8 mouse cellular contexts compared by ENCODE assay signal in genomic region chr4:88035361-88035760, GRCm38 (mm10). TPM values are rescaled to one million over a fixed set of nuclear protein-coding genes. Genes with fewer than 3 reads are reported as not detected.
DNase-seq lines count a peak whose midpoint lies in the region; ATAC-seq lines count a peak whose summit lies in the region.

No protein-coding gene starts in this region.

- no peak for ATAC-seq in intestine, embryonic 15.5 days
- no peak for ATAC-seq in limb, embryonic 12.5 days (ENCODE audit: insufficient number of reproducible peaks, insufficient read depth, low FRiP score, low TSS enrichment, low read depth)
- ATAC-seq in midbrain, embryonic 12.5 days (ENCODE audit: low FRiP score, low read depth) = no peak
- ATAC-seq in stomach, embryonic 14.5 days (ENCODE audit: insufficient number of reproducible peaks, insufficient read depth, low FRiP score, low read depth) = no peak

- H3K4me3 ChIP-seq in intestine, embryonic 15.5 days (replicated peaks) = no peak overlapping the region
- peak overlapping the region; percentile 90; the same call in 1 of the 2 replicates for H3K4me3 ChIP-seq in limb, embryonic 12.5 days (replicated peaks)
- peak overlapping the region; percentile 15; the same call in 1 of the 2 replicates for H3K4me3 ChIP-seq in midbrain, embryonic 12.5 days
- 0 out of 2 replicates have a peak overlapping the region, but pooled peaks have one; percentile 7 for H3K4me3 ChIP-seq in stomach, embryonic 14.5 days (ENCODE audit: low read depth, low read length)

- H3K4me1 ChIP-seq in intestine, embryonic 15.5 days (replicated peaks) = no peaks in the 10 kb centered on the region; the same call in none of the 2 replicates
- peaks cover 16% of the 10 kb centered on the region for H3K4me1 ChIP-seq in limb, embryonic 12.5 days (replicated peaks)
- H3K4me1 ChIP-seq in midbrain, embryonic 12.5 days = peaks cover 18% of the 10 kb centered on the region
- 0 out of 2 replicates have a peak, but pooled peaks cover 5% of the 10 kb centered on the region for H3K4me1 ChIP-seq in stomach, embryonic 14.5 days (ENCODE audit: control insufficient read depth, insufficient read depth, low read length)

- no peaks in the 10 kb centered on the region for H3K36me3 ChIP-seq in intestine, embryonic 15.5 days
- H3K36me3 ChIP-seq in limb, embryonic 12.5 days = no peaks in the 10 kb centered on the region
- no peaks in the 10 kb centered on the region for H3K36me3 ChIP-seq in midbrain, embryonic 12.5 days
- no peaks in the 10 kb centered on the region for H3K36me3 ChIP-seq in stomach, embryonic 14.5 days (ENCODE audit: control insufficient read depth, insufficient read depth, low read length)

- peak overlapping the region; percentile 77 for H3K4me2 ChIP-seq in intestine, embryonic 15.5 days (replicated peaks)
- peak overlapping the region; percentile 84 for H3K4me2 ChIP-seq in limb, embryonic 12.5 days
- H3K4me2 ChIP-seq in midbrain, embryonic 12.5 days (replicated peaks) = peak overlapping the region; percentile 44
- peak overlapping the region; percentile 86; the same call in 1 of the 2 replicates for H3K4me2 ChIP-seq in stomach, embryonic 14.5 days (replicated peaks; ENCODE audit: low read depth, low read length)

- WGBS in intestine, embryonic 15.5 days = 2% methylated on average over 11 of the region's 11 CpGs
- WGBS in limb, embryonic 12.5 days = 1% methylated on average over 11 of the region's 11 CpGs
- WGBS in midbrain, embryonic 12.5 days = under 1% methylated on average over 11 of the region's 11 CpGs
- 2% methylated on average over 11 of the region's 11 CpGs for WGBS in stomach, embryonic 14.5 days

- no peak overlapping the region for H3K27ac ChIP-seq in intestine, embryonic 15.5 days
- no peak overlapping the region for H3K27ac ChIP-seq in limb, embryonic 12.5 days
- H3K27ac ChIP-seq in midbrain, embryonic 12.5 days (replicated peaks) = no peak overlapping the region
- no peak overlapping the region for H3K27ac ChIP-seq in stomach, embryonic 14.5 days (ENCODE audit: low read length)

- no peaks in the 10 kb centered on the region for H3K27me3 ChIP-seq in intestine, embryonic 15.5 days (replicated peaks)
- H3K27me3 ChIP-seq in limb, embryonic 12.5 days = peaks cover 10% of the 10 kb centered on the region; the same call in 1 of the 2 replicates
- H3K27me3 ChIP-seq in midbrain, embryonic 12.5 days = peaks cover 16% of the 10 kb centered on the region
- no peaks in the 10 kb centered on the region for H3K27me3 ChIP-seq in stomach, embryonic 14.5 days (ENCODE audit: control insufficient read depth, insufficient read depth, low read length)

- no peaks in the 10 kb centered on the region for H3K9me3 ChIP-seq in intestine, embryonic 15.5 days
- H3K9me3 ChIP-seq in limb, embryonic 12.5 days = no peaks in the 10 kb centered on the region
- H3K9me3 ChIP-seq in midbrain, embryonic 12.5 days = no peaks in the 10 kb centered on the region
- no peaks in the 10 kb centered on the region for H3K9me3 ChIP-seq in stomach, embryonic 14.5 days (ENCODE audit: control insufficient read depth, low read depth, low read length)

- peak; percentile 24 for DNase-seq in ovary, postnatal 36 days (ENCODE audit: low spot score)
- no peak for DNase-seq in ovary, postnatal 10 days (ENCODE audit: low spot score)
- peak; percentile 75 for DNase-seq in cerebellum, adult 9-10 months
- peak; percentile 89 for DNase-seq in heart, adult 11 months

- no peak overlapping the region for H3K9ac ChIP-seq in intestine, embryonic 15.5 days
- H3K9ac ChIP-seq in limb, embryonic 12.5 days (replicated peaks) = no peak overlapping the region
- no peak overlapping the region for H3K9ac ChIP-seq in midbrain, embryonic 12.5 days (replicated peaks)
- no peak overlapping the region for H3K9ac ChIP-seq in stomach, embryonic 14.5 days (replicated peaks; ENCODE audit: low read depth, low read length)

RNA-seq across cellular contexts. Expression of gene Mllt3, which starts 2.2 kb away (rescaled TPM):
- polyA plus RNA-seq in intestine, embryonic 15.5 days (2015; fragmentation: Nextera tagmentation; extraction: Ambion mirVana) = 35.6 and 38.4 TPM in 2 replicates
- 63.8 and 64.5 TPM in 2 replicates for polyA plus RNA-seq in limb, embryonic 12.5 days (2016; fragmentation: Nextera tagmentation; extraction: Ambion mirVana)
- polyA plus RNA-seq in midbrain, embryonic 12.5 days (2016; fragmentation: Nextera tagmentation; extraction: Ambion mirVana) = 80.2 and 99.9 TPM in 2 replicates
- 43.1 and 44.8 TPM in 2 replicates for polyA plus RNA-seq in stomach, embryonic 14.5 days (2014; fragmentation: Nextera tagmentation; extraction: Ambion mirVana)

RNA-seq across cellular contexts. Expression of gene Focad, which starts 59.1 kb away (rescaled TPM):
- polyA plus RNA-seq in intestine, embryonic 15.5 days (2015; fragmentation: Nextera tagmentation; extraction: Ambion mirVana) = 11.4 and 13.3 TPM in 2 replicates
- polyA plus RNA-seq in limb, embryonic 12.5 days (2016; fragmentation: Nextera tagmentation; extraction: Ambion mirVana) = 13.7 and 14.3 TPM in 2 replicates
- polyA plus RNA-seq in midbrain, embryonic 12.5 days (2016; fragmentation: Nextera tagmentation; extraction: Ambion mirVana) = 15.6 and 18.7 TPM in 2 replicates
- 14.7 and 16.3 TPM in 2 replicates for polyA plus RNA-seq in stomach, embryonic 14.5 days (2014; fragmentation: Nextera tagmentation; extraction: Ambion mirVana)
